Mouse (Mus musculus): ENCODE data around the gene Tbx1. TPM values are rescaled to one million over a fixed set of nuclear protein-coding genes. Genes with fewer than 3 reads are reported as not detected.

Tbx1 gene
- not detected for polyA plus RNA-seq (2014; fragmentation: Illumina TruSeq; extraction: RNeasy Lipid Tissue Mini Kit (QIAGEN cat#74804); ENCODE audit: low read depth, low replicate concordance)

GRCm38 (mm10) chr16:18589804-18590790, at the start of gene Tbx1:
TSS of gene Tbx1 (minus strand) at chr16:18590671.

GRCm38 (mm10) chr16:18629390-18630231, 39.1 kb upstream of the Tbx1 start, which contains the start of gene Sept5:
TSS of gene Sept5 (minus strand) at chr16:18629954.

GRCm38 (mm10) chr16:18626376-18626878, 36.0 kb upstream of the Tbx1 start, which contains the start of gene Gm49601:
TSS of gene Gm49601 (minus strand) at chr16:18626427.

GRCm38 (mm10) chr16:18622019-18622418, 31.5 kb upstream of the Tbx1 start, which contains the start of gene Gp1bb:
TSS of gene Gp1bb (minus strand) at chr16:18622403.

Other genes with a start within 250 kb of the Tbx1 start
- gene Tango2, start 242.6 kb downstream of the Tbx1 start, polyA plus RNA-seq (2014; fragmentation: Illumina TruSeq; extraction: RNeasy Lipid Tissue Mini Kit (QIAGEN cat#74804); ENCODE audit: low read depth, low replicate concordance), result 18.0 TPM
- 0.97 TPM for gene Arvcf, start 242.5 kb downstream of the Tbx1 start, polyA plus RNA-seq (2014; fragmentation: Illumina TruSeq; extraction: RNeasy Lipid Tissue Mini Kit (QIAGEN cat#74804); ENCODE audit: low read depth, low replicate concordance)
- 2.0 TPM for gene Txnrd2, start 164.3 kb downstream of the Tbx1 start, polyA plus RNA-seq (2014; fragmentation: Illumina TruSeq; extraction: RNeasy Lipid Tissue Mini Kit (QIAGEN cat#74804); ENCODE audit: low read depth, low replicate concordance)
- gene Comt, start 163.8 kb downstream of the Tbx1 start, polyA plus RNA-seq (2014; fragmentation: Illumina TruSeq; extraction: RNeasy Lipid Tissue Mini Kit (QIAGEN cat#74804); ENCODE audit: low read depth, low replicate concordance), result 21.7 TPM
- gene Gnb1l, start 92.0 kb downstream of the Tbx1 start, polyA plus RNA-seq (2014; fragmentation: Illumina TruSeq; extraction: RNeasy Lipid Tissue Mini Kit (QIAGEN cat#74804); ENCODE audit: low read depth, low replicate concordance), result 0.28 TPM
- gene Rtl10, start 91.8 kb downstream of the Tbx1 start, polyA plus RNA-seq (2014; fragmentation: Illumina TruSeq; extraction: RNeasy Lipid Tissue Mini Kit (QIAGEN cat#74804); ENCODE audit: low read depth, low replicate concordance), result not detected
- gene Gp1bb, start 31.7 kb upstream of the Tbx1 start, polyA plus RNA-seq (2014; fragmentation: Illumina TruSeq; extraction: RNeasy Lipid Tissue Mini Kit (QIAGEN cat#74804); ENCODE audit: low read depth, low replicate concordance), result not detected
- gene Gm49601, start 35.8 kb upstream of the Tbx1 start, polyA plus RNA-seq (2014; fragmentation: Illumina TruSeq; extraction: RNeasy Lipid Tissue Mini Kit (QIAGEN cat#74804); ENCODE audit: low read depth, low replicate concordance), result not detected
- not detected for gene Sept5, start 39.3 kb upstream of the Tbx1 start, polyA plus RNA-seq (2014; fragmentation: Illumina TruSeq; extraction: RNeasy Lipid Tissue Mini Kit (QIAGEN cat#74804); ENCODE audit: low read depth, low replicate concordance)
- not detected for gene Cldn5, start 186.2 kb upstream of the Tbx1 start, polyA plus RNA-seq (2014; fragmentation: Illumina TruSeq; extraction: RNeasy Lipid Tissue Mini Kit (QIAGEN cat#74804); ENCODE audit: low read depth, low replicate concordance)
- gene Ufd1, start 221.1 kb upstream of the Tbx1 start, polyA plus RNA-seq (2014; fragmentation: Illumina TruSeq; extraction: RNeasy Lipid Tissue Mini Kit (QIAGEN cat#74804); ENCODE audit: low read depth, low replicate concordance), result 60.8 TPM
- gene Cdc45, start 221.3 kb upstream of the Tbx1 start, polyA plus RNA-seq (2014; fragmentation: Illumina TruSeq; extraction: RNeasy Lipid Tissue Mini Kit (QIAGEN cat#74804); ENCODE audit: low read depth, low replicate concordance), result 1.1 TPM
- gene 2510002D24Rik, start 245.9 kb upstream of the Tbx1 start, polyA plus RNA-seq (2014; fragmentation: Illumina TruSeq; extraction: RNeasy Lipid Tissue Mini Kit (QIAGEN cat#74804); ENCODE audit: low read depth, low replicate concordance), result 7.0 TPM
- gene Gm28539, start 245.9 kb upstream of the Tbx1 start, polyA plus RNA-seq (2014; fragmentation: Illumina TruSeq; extraction: RNeasy Lipid Tissue Mini Kit (QIAGEN cat#74804); ENCODE audit: low read depth, low replicate concordance), result not detected